Mouse (Mus musculus) frontal cortex, adult (tissue): ENCODE results near the gene Mis18a.
A peak's percentile ranks its signal among the peaks of the same experiment; 100 is the strongest.

ENCODE experiments used
- ATAC-seq: cut with Nextera tagmentation; 2 replicates; pipeline ENCODE4 v1.9.2; 2017; ENCODE audit warnings: mild to moderate bottlenecking, moderate library complexity, mixed read lengths; ENCODE audit not compliant: low TSS enrichment

Mis18a gene

GRCm38 (mm10) chr16:90727233-90728115 is at the start of gene Mis18a:
Gene Mis18a, minus strand, starts transcription at chr16:90727404.
- peak; percentile 99 for ATAC-seq

GRCm38 (mm10) chr16:90775946-90776520 is 48.8 kb upstream of the Mis18a start:
- ATAC-seq, result no peak

DNA sequence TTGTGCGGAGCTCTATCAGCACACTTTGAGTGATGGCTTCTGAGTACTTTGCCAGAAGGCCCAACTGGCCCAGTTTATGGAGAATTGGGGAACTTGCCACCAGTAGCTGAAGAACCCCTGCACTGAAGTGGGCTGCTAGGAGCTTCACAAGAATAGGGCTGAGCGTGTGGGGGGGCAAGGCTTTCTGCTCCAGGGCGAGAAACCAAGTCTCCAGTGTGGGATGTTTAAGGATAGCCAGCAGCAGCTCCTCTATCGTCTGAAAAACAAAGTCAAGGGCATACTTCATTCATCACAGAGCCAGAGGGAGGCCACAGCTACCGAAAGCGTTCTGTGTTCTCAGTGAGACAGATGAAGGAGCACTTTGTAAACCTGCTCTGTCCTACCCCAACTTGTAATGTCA is 47.4 kb upstream of the Mis18a start:
- no peak for ATAC-seq

- ATAC-seq, result no peak
Observed at GRCm38 (mm10) chr16:90774216-90774615, 47.0 kb upstream of the Mis18a start.

- ATAC-seq, result no peak
Observed at GRCm38 (mm10) chr16:90766919-90767454, 39.8 kb upstream of the Mis18a start.

GRCm38 (mm10) chr16:90765195-90765877 is 38.1 kb upstream of the Mis18a start:
- ATAC-seq, result no peak

- no peak for ATAC-seq
Observed at GRCm38 (mm10) chr16:90760515-90760914, 33.3 kb upstream of the Mis18a start.

GRCm38 (mm10) chr16:90759335-90759734 is 32.1 kb upstream of the Mis18a start:
- ATAC-seq, result no peak

DNA sequence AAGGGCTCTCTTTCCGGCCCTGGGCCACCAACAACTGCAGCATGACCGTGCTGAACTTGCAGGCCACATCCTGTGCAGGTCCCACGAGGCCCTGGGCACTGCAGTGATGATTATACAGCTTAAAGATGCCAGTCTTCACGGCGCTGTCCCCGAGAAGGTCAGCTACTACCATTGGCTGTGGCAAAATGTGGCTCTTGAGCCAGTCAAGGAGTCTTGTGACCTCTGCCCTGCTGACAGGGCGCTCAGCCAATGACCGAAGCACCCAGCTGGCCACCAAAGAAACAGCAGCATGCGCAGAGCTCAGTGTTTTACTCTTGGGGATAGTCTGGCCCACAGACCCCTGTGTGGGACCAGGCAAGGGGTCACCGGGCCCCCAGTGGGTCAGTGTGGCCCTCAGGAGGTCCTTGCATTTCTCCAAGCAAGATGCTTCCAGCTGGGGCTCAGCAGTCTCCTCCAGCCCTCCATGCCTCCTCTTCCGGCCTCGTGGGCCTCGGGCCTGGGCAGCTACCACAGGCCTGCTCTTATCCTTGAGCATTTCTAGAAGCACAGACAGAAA is 26.3 kb upstream of the Mis18a start:
- ATAC-seq, result no peak

GRCm38 (mm10) chr16:90748169-90748568 is 21.0 kb upstream of the Mis18a start:
- no peak for ATAC-seq

DNA sequence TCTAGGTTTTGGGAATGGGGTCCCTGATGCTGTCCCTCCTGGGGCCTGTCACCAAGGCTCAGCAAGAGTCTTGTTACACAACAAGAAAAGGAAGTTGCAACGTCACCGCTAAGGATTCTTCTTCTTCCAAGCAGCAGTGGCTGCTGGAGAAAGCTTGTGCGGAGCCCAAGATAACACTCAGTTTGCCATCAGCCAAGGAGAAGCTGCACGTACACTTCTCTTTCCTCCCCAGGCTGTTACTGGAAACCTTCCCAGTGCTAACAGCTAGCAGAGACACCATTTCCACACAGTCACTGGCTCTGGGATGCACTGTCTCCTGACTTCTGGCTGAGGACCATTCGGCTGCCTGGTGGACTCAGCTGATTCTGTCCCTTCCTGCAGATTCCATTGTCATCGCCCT is 19.9 kb upstream of the Mis18a start:
- ATAC-seq, result peak; percentile 85

DNA sequence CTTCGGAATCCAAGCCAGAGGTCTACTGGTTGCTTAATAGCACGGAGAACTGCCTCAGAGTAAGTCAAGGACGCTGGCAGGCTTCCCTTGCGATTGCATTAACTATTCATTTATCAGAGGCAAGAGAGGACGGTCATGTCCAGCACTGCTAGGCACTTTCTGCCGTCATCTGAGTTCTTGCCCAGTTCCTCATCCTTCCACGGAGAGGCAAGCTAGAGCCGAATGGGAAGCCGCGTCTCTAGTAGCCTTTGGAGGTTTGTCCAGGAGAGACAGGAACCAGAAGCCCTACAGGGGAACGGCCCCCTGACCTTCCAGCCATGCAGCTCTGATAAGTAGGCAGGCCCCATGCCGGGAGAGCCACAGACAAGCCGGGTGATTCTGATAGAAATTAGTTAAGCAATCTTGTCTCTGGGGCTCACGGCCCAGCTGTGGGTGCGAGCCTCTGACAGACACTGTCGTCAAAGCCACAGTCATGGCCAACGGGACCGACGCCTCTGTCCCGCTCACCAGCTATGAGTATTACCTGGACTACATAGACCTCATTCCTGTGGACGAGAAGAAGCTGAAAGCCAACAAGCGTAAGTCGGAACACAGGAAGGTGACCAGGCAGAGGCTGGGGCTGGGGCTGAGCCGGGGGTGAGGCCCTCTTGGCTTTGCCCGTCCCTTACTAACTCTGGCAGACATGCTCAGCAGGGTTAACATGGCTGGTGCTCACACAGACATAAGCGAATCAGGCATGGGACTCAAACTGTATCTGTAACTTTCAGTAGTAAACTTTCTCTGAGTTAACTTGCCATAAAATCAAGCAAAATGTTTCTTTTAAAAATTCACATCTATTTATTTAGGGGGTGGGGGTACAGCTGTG is 11.1 kb upstream of the Mis18a start, which contains the start of gene Mrap:
Gene Mrap, plus strand, starts transcription at position 116 of the 865 bp plus-strand sequence.
- ATAC-seq, result no peak

GRCm38 (mm10) chr16:90736672-90737270 is 9.6 kb upstream of the Mis18a start:
- ATAC-seq, result no peak

- ATAC-seq, result no peak
Observed at GRCm38 (mm10) chr16:90735611-90736010, 8.4 kb upstream of the Mis18a start.

- ATAC-seq, result no peak; the same call in 1 of the 2 replicates
Observed at GRCm38 (mm10) chr16:90726600-90727227, 490 bp downstream of the Mis18a start.

GRCm38 (mm10) chr16:90724051-90724450 is 3.2 kb downstream of the Mis18a start:
- no peak for ATAC-seq

GRCm38 (mm10) chr16:90710313-90710712 is 16.9 kb downstream of the Mis18a start:
- ATAC-seq, result no peak

- peak; percentile 39 for ATAC-seq
Observed at GRCm38 (mm10) chr16:90709711-90710289, 17.4 kb downstream of the Mis18a start.

- no peak for ATAC-seq
Observed at GRCm38 (mm10) chr16:90706279-90706678, 20.9 kb downstream of the Mis18a start.
